Mouse (Mus musculus): ENCODE measurements around the gene Gm42906.

DNA sequence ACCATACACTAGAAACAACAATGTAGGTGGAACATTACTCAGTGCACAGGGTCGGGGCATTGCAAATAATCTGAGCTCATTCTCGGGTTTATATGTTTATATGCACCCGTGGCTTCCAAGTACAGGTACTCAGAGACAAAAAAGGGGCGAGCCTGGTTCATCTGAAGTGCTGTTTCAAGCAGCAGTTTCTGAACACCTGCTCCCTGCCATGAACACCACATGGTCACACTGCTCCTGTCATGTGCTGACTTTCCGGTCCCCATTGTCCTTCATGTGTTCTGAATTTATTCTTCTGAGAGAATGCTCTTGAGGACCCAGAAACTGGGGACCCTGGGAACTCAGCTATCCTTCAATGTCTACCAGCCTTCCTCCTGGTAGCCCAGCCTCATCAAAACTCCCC is 282.2 kb downstream of the Gm42906 start:
- TF ChIP-seq POLR2A (IDR thresholded peaks at IDR 0.05; ENCODE audit: low read depth, low read length), result no peak
- no peak for TF ChIP-seq ZC3H11A (IDR thresholded peaks at IDR 0.05; ENCODE audit: low read depth, low read length)
- TF ChIP-seq CTCF (conservative IDR thresholded peaks at IDR 0.05 in 1 of 2, IDR thresholded peaks at IDR 0.05 in 1 of 2; ENCODE audit: low read depth in 2 of 2, low read length in 2 of 2), result no peak
- no peak for TF ChIP-seq EP300 (IDR thresholded peaks at IDR 0.05; ENCODE audit: low read length)
- no peak for TF ChIP-seq UBTF (IDR thresholded peaks at IDR 0.05; ENCODE audit: low read depth, low read length)
